Mouse (Mus musculus): ENCODE results near the gene Npdc1. TPM values are rescaled to one million over a fixed set of nuclear protein-coding genes. Genes with fewer than 3 reads are reported as not detected.

Npdc1 gene
- polyA plus RNA-seq (2014; fragmentation: Nextera tagmentation; extraction: Ambion mirVana): 397 and 496 TPM in 2 replicates

DNA sequence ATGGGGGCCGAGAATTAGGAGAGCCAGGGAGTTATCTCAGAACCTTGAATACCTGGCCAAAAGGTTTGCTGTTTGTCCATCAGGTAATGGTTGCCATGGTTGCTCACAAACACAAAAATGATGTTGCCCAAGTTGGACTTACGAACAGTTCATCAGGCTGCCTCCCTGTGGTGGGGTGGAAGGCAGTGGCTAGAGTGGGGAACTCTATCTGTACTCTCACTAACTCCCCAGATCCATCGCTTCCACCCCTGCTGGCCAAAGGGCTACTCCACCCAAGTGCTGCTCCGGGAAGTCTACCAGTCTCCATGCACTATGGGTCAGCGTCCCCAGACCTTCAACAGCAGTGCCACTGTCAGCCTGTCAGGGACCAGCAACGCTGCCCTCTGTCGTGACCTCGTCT is at the start of gene Npdc1:
Gene Npdc1 (plus strand): TSS at position 301 of the 400 bp plus-strand sequence.
- H3K36me3 ChIP-seq (ENCODE audit: control insufficient read depth, insufficient read depth, low read length): no peaks in the 10 kb centered on the region
- H3K4me3 ChIP-seq (ENCODE audit: low read depth, low read length): no peak within 1 kb of the TSS
- no peak within 1 kb of the TSS for H3K9ac ChIP-seq (replicated peaks; ENCODE audit: low read depth, low read length)
- 71% methylated on average over 8 of the region's 8 CpGs for WGBS
- peaks cover 14% of the 10 kb centered on the region for H3K4me1 ChIP-seq (ENCODE audit: control insufficient read depth, insufficient read depth, low read length)
- ATAC-seq (ENCODE audit: low read depth): no peak
- peaks cover 44% of the 10 kb centered on the region for H3K27me3 ChIP-seq (ENCODE audit: control insufficient read depth, insufficient read depth, low read length)
- H3K4me2 ChIP-seq (ENCODE audit: low read depth, low read length): no peak within 1 kb of the TSS
- H3K9me3 ChIP-seq (ENCODE audit: control insufficient read depth, low read length): no peaks in the 10 kb centered on the region
- no peak within 1 kb of the TSS for H3K27ac ChIP-seq (ENCODE audit: low read depth, low read length)

DNA sequence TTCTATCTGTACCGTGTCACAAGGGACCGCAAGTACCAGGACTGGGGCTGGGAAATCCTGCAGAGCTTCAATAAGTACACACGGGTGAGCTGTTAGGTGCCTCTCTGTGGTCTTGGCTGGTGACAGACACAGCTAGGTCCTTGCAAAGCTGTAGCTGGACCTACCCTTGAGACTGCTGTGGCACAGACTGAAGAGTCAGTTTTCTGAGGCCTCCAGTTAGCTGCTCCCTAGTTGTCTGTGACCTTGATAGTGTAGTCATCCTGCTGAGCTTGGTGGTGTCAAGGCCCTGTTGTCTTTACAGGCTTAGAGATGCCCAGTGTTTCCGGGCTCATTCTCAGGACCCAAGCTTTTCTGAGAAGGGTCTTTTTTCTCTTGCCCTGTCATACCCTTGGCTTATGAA is 49.7 kb upstream of the Npdc1 start:
- Histone ChIP-seq H3K4me3 (ENCODE audit: low read depth, low read length) (no peak overlapping the region), H3K27ac (ENCODE audit: low read depth, low read length) (no peak overlapping the region), H3K4me1 (ENCODE audit: control insufficient read depth, insufficient read depth, low read length) (no peaks in the 10 kb centered on the region), H3K9me3 (ENCODE audit: control insufficient read depth, low read length) (no peaks in the 10 kb centered on the region), H3K27me3 (ENCODE audit: control insufficient read depth, insufficient read depth, low read length) (no peaks in the 10 kb centered on the region), H3K9ac (replicated peaks; ENCODE audit: low read depth, low read length) (no peak overlapping the region), H3K4me2 (ENCODE audit: low read depth, low read length) (no peak overlapping the region), H3K36me3 (ENCODE audit: control insufficient read depth, insufficient read depth, low read length) (peaks cover 72% of the 10 kb centered on the region)
- 95% methylated on average over 4 of the region's 4 CpGs for WGBS
- ATAC-seq (ENCODE audit: low read depth): no peak

DNA sequence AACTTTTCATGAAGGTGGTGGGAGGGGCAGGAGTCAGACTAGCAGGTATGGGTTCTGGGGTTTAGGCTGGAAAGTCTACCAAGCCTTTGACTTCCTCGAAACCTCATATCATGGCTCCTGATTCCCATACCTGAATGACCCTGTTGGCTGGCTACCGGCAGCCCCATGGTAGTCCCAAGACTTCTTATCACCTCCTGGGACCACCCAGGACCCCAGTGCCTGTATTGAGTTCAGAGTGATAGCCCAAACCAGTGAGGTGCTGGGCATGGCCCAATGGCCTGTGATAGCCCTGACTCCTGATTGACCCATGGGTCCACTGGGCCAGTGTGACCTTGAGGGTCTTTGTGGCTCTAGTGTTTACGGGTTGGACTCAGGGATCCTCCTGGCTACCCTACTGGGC is 48.5 kb upstream of the Npdc1 start:
- Histone ChIP-seq H3K4me1 (ENCODE audit: control insufficient read depth, insufficient read depth, low read length) (peaks cover 6% of the 10 kb centered on the region), H3K36me3 (ENCODE audit: control insufficient read depth, insufficient read depth, low read length) (peaks cover 60% of the 10 kb centered on the region), H3K27me3 (ENCODE audit: control insufficient read depth, insufficient read depth, low read length) (no peaks in the 10 kb centered on the region), H3K4me2 (ENCODE audit: low read depth, low read length) (no peak overlapping the region), H3K9me3 (ENCODE audit: control insufficient read depth, low read length) (no peaks in the 10 kb centered on the region), H3K27ac (ENCODE audit: low read depth, low read length) (no peak overlapping the region), H3K9ac (replicated peaks; ENCODE audit: low read depth, low read length) (no peak overlapping the region), H3K4me3 (ENCODE audit: low read depth, low read length) (no peak overlapping the region)
- WGBS: 95% methylated on average over 3 of the region's 3 CpGs
- no peak for ATAC-seq (ENCODE audit: low read depth)

DNA sequence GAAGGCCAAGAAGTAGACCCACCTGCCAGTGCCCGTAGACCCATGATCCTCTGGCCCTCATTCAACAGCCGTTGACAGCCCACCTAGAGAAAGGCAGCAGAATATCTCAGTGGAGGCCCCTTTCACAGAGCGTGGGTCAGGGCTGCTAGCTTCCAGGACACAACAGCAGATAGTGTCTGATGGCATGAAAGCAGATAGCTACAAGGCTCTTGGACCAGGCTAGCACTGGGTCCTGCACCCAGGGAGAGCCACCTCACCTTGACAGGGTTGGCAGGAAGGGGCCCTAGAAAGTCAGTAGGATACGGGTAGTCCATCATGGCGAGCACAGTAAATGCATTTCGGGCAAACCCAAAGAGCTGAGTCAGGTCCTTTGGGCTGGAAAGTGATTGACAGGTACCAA is 44.9 kb upstream of the Npdc1 start:
- no peak for ATAC-seq (ENCODE audit: low read depth)
- no peaks in the 10 kb centered on the region for H3K9me3 ChIP-seq (ENCODE audit: control insufficient read depth, low read length)
- H3K27me3 ChIP-seq (ENCODE audit: control insufficient read depth, insufficient read depth, low read length): no peaks in the 10 kb centered on the region
- no peak overlapping the region for H3K4me2 ChIP-seq (ENCODE audit: low read depth, low read length)
- H3K4me1 ChIP-seq (ENCODE audit: control insufficient read depth, insufficient read depth, low read length): peaks cover 14% of the 10 kb centered on the region
- no peak overlapping the region for H3K9ac ChIP-seq (replicated peaks; ENCODE audit: low read depth, low read length)
- H3K4me3 ChIP-seq (ENCODE audit: low read depth, low read length): no peak overlapping the region
- H3K27ac ChIP-seq (ENCODE audit: low read depth, low read length): no peak overlapping the region
- WGBS: 93% methylated on average over 6 of the region's 6 CpGs
- peaks cover 29% of the 10 kb centered on the region for H3K36me3 ChIP-seq (ENCODE audit: control insufficient read depth, insufficient read depth, low read length)

DNA sequence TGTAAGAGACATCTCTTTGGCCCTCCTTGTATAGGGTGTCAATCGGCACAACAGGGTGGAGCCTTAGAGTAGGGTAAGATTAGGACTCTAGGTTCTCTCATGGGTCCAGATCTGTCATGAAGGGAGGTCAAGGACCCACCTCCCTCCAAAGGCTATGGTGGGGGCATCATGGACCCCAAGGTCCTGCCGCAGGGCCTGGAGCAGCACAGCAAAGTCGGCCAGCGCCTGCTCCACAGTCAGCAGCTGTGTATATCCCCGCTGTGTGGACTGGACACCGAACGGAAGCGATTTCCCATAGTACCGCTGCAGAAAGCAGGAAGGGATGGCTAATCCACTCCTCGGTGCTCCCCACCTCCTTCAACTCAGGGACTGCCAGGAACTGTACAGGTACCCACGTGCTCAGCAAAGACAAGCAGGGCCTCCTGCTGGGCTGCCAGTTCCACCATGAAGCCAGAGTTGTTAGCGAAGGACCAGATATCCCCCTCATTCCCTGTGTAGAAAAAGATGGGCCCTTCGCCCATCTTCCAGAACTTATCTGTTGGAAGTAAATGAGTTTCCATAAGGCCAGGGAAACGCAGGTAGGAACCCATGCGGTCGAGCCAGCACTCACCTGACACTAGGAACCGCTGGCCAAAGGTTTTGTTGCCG is 43.6 kb upstream of the Npdc1 start:
- Histone ChIP-seq H3K9ac (replicated peaks; ENCODE audit: low read depth, low read length) (peak overlapping the region; percentile 56), H3K4me1 (ENCODE audit: control insufficient read depth, insufficient read depth, low read length) (peaks cover 14% of the 10 kb centered on the region), H3K27ac (ENCODE audit: low read depth, low read length) (no peak overlapping the region), H3K9me3 (ENCODE audit: control insufficient read depth, low read length) (no peaks in the 10 kb centered on the region), H3K4me3 (ENCODE audit: low read depth, low read length) (peak overlapping the region; percentile 47), H3K4me2 (ENCODE audit: low read depth, low read length) (peak overlapping the region; percentile 89), H3K36me3 (ENCODE audit: control insufficient read depth, insufficient read depth, low read length) (peaks cover 16% of the 10 kb centered on the region), H3K27me3 (ENCODE audit: control insufficient read depth, insufficient read depth, low read length) (no peaks in the 10 kb centered on the region)
- 38% methylated on average over 18 of the region's 18 CpGs for WGBS
- ATAC-seq (ENCODE audit: low read depth): peak; percentile 15; the same call in 1 of the 2 replicates

DNA sequence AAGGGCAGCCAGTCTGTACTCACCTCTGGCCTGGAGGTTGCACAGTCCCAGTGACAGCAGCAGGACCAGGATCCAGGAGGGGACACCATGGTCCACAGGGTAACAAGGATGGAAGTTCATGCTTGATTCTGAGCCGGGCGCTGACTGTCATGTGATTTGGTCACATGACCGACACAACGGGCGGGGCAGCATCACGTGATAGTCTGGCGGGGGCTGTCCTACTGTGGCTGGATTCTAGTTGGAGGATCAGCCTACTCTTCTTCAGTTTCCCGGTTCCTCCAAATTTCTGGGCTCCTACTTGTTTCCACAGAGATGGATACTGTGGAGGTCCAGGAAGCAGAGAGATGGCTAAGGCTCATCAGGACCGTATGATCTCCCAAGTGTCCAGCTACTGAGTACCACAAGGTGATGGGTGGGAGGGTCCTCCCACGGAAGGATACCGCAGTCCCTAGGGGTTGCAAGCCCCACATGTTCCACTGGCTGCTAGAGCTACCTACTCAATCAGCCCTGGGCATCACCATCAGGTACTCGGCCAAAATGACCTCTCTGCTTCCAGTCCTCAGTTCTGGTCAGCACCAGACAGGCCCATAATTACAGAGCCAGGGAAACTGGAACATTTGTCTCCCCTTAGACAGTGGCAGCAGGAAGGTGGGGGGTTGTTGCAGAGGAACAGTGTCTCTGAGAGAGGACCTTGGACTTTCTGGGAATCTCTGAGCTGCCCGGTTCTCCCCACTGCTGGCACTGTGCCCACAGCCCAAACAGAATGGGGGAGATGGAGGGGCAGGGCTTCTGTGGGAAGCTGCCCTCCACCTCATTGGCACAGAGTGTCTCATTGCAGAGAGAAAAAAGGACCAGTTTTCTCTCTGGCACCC is 42.7 kb upstream of the Npdc1 start, which contains the start of gene Dpp7:
Gene Dpp7 (minus strand): TSS at position 152 of the 872 bp plus-strand sequence.
- WGBS: 6% methylated on average over 13 of the region's 13 CpGs
- H3K9me3 ChIP-seq (ENCODE audit: control insufficient read depth, low read length): no peaks in the 10 kb centered on the region
- H3K9ac ChIP-seq (replicated peaks; ENCODE audit: low read depth, low read length): peak within 1 kb of the TSS; percentile 56
- peak; percentile 81 for ATAC-seq (ENCODE audit: low read depth)
- peaks cover 14% of the 10 kb centered on the region for H3K4me1 ChIP-seq (ENCODE audit: control insufficient read depth, insufficient read depth, low read length)
- H3K27me3 ChIP-seq (ENCODE audit: control insufficient read depth, insufficient read depth, low read length): no peaks in the 10 kb centered on the region
- peak within 1 kb of the TSS; percentile 89 for H3K4me2 ChIP-seq (ENCODE audit: low read depth, low read length)
- H3K36me3 ChIP-seq (ENCODE audit: control insufficient read depth, insufficient read depth, low read length): peaks cover 8% of the 10 kb centered on the region
- no peak within 1 kb of the TSS for H3K27ac ChIP-seq (ENCODE audit: low read depth, low read length)
- peak within 1 kb of the TSS; percentile 47 for H3K4me3 ChIP-seq (ENCODE audit: low read depth, low read length)

DNA sequence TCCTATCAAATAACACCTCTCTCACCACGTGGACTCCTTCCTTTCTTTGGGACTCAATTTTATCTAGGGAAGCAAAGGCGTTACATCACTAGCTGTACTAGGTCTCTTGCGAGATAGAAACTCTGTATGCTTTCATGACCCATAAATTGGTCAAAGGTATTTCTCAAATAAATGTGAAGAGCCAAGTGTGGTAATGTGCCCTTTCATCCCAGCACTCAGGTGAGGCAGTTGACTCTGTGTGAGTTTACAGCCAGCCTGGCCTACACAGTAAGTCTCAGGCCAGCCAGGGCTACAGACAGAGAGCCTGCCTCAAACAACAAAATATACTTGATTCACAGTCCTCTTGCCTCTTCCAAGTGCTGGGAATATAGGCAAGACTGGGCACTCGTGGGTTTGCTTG is 39.3 kb upstream of the Npdc1 start:
- Histone ChIP-seq H3K36me3 (ENCODE audit: control insufficient read depth, insufficient read depth, low read length) (no peaks in the 10 kb centered on the region), H3K9ac (replicated peaks; ENCODE audit: low read depth, low read length) (no peak overlapping the region), H3K4me3 (ENCODE audit: low read depth, low read length) (no peak overlapping the region), H3K4me1 (ENCODE audit: control insufficient read depth, insufficient read depth, low read length) (peaks cover 14% of the 10 kb centered on the region), H3K27ac (ENCODE audit: low read depth, low read length) (no peak overlapping the region), H3K9me3 (ENCODE audit: control insufficient read depth, low read length) (no peaks in the 10 kb centered on the region), H3K4me2 (ENCODE audit: low read depth, low read length) (no peak overlapping the region), H3K27me3 (ENCODE audit: control insufficient read depth, insufficient read depth, low read length) (peaks cover 6% of the 10 kb centered on the region; the same call in 1 of the 2 replicates)
- 77% methylated on average over 4 of the region's 4 CpGs for WGBS
- no peak for ATAC-seq (ENCODE audit: low read depth)

DNA sequence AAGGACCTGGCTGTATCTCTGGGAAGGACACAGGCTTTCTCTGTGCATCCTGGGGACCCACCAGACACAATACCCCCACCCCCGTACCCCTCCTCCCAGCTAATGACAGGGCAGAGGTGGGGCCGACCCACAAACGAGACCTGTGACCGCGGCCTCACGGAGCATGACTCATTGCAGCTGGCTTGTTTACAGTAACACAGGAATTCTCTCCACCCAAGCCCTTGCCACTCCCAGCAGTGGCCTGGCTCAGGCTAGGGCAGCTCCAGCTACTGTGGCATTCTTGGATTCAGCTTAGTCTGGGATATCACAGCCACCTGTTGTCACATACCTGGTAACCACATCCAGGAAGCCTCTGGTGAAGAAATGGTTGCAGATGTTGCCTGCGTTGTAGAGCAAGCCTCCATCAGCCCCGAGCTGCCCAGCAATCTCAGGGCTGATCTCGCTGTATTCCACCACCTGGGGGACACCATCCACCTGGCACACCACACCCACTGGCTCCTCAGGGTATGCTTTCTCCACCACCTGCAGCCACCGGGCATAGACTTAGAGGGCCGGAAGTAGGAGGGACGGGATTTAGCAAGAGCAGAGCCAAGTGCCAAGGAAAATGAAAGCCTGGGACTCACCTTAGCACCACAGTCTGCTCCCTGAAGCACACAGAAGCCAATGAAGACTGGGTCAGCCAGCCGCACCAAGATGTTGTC is 35.5 kb upstream of the Npdc1 start:
- H3K27me3 ChIP-seq (ENCODE audit: control insufficient read depth, insufficient read depth, low read length): peaks cover 17% of the 10 kb centered on the region
- no peak overlapping the region for H3K4me2 ChIP-seq (ENCODE audit: low read depth, low read length)
- H3K36me3 ChIP-seq (ENCODE audit: control insufficient read depth, insufficient read depth, low read length): no peaks in the 10 kb centered on the region
- ATAC-seq (ENCODE audit: low read depth): no peak
- no peak overlapping the region for H3K4me3 ChIP-seq (ENCODE audit: low read depth, low read length)
- 72% methylated on average over 13 of the region's 13 CpGs for WGBS
- no peaks in the 10 kb centered on the region for H3K9me3 ChIP-seq (ENCODE audit: control insufficient read depth, low read length)
- H3K4me1 ChIP-seq (ENCODE audit: control insufficient read depth, insufficient read depth, low read length): 0 out of 2 replicates have a peak, but pooled peaks cover 4% of the 10 kb centered on the region
- H3K27ac ChIP-seq (ENCODE audit: low read depth, low read length): no peak overlapping the region
- no peak overlapping the region for H3K9ac ChIP-seq (replicated peaks; ENCODE audit: low read depth, low read length)
